Mouse (Mus musculus): ENCODE measurements around the gene Hoxa10. TPM values are rescaled to one million over a fixed set of nuclear protein-coding genes. Genes with fewer than 3 reads are reported as not detected.
A peak's percentile ranks its signal among the peaks of the same experiment; 100 is the strongest.

Gene Hoxa10
- polyA plus RNA-seq, 1 experiment: 15.8 TPM

GRCm38 (mm10) chr6:52251177-52251879 lies 10.7 kb upstream of the Hoxa10 start:
- Histone ChIP-seq H3ac (ENCODE audit: control insufficient read depth, insufficient read length) (no peak overlapping the region), H3K79me2 (ENCODE audit: control insufficient read depth, insufficient read depth) (peaks cover 30% of the 10 kb centered on the region), H3K4me3 (peak overlapping the region; percentile 45), H3K27me3 (ENCODE audit: control insufficient read depth, insufficient read depth, insufficient read length) (no peaks in the 10 kb centered on the region), H3K36me3 (ENCODE audit: control insufficient read depth, insufficient read depth) (no peaks in the 10 kb centered on the region), H3K4me2 (ENCODE audit: low read depth) (peak overlapping the region; percentile 64)
- TF ChIP-seq CEBPB (IDR thresholded peaks at IDR 0.05; ENCODE audit: insufficient read depth, poor library complexity, severe bottlenecking): no peak
- TF ChIP-seq SRF (IDR thresholded peaks at IDR 0.05; ENCODE audit: control insufficient read depth, insufficient read length, low read depth): no peak
- TF ChIP-seq MYOD1 (IDR thresholded peaks at IDR 0.05; ENCODE audit: control insufficient read depth in 1 of 3, insufficient read length in 2 of 3, low read depth in 2 of 3): no peak
- TF ChIP-seq POLR2A (IDR thresholded peaks at IDR 0.05; ENCODE audit: insufficient read length, low read depth): no peak
- TF ChIP-seq POLR2AphosphoS2 (IDR thresholded peaks at IDR 0.05; ENCODE audit: insufficient read length, low read depth): no peak
- no peak for TF ChIP-seq REST (IDR thresholded peaks at IDR 0.05; ENCODE audit: insufficient read depth, insufficient read length)
- TF ChIP-seq TCF3 (IDR thresholded peaks at IDR 0.05; ENCODE audit: insufficient read length, low read depth): no peak
- TF ChIP-seq USF1 (IDR thresholded peaks at IDR 0.05; ENCODE audit: low read depth): no peak
- no peak for TF ChIP-seq TCF12 (IDR thresholded peaks at IDR 0.05; ENCODE audit: insufficient read depth, poor library complexity, severe bottlenecking)
- no peak for TF ChIP-seq MAX (IDR thresholded peaks at IDR 0.05; ENCODE audit: low read depth)
- TF ChIP-seq E2F4 (IDR thresholded peaks at IDR 0.05; ENCODE audit: insufficient read depth): no peak
- no peak for TF ChIP-seq MYOG (IDR thresholded peaks at IDR 0.05; ENCODE audit: control insufficient read depth in 1 of 3, insufficient read depth in 1 of 3, insufficient read length in 2 of 3, low read depth in 2 of 3)

- Histone ChIP-seq H3K79me2 (ENCODE audit: control insufficient read depth, insufficient read depth) (peaks cover 32% of the 10 kb centered on the region), H3ac (ENCODE audit: control insufficient read depth, insufficient read length) (peak overlapping the region; percentile 27), H3K36me3 (ENCODE audit: control insufficient read depth, insufficient read depth) (no peaks in the 10 kb centered on the region), H3K4me3 (peak overlapping the region; percentile 90), H3K27me3 (ENCODE audit: control insufficient read depth, insufficient read depth, insufficient read length) (no peaks in the 10 kb centered on the region), H3K4me2 (ENCODE audit: low read depth) (peak overlapping the region; percentile 90)
- TF ChIP-seq POLR2AphosphoS2 (IDR thresholded peaks at IDR 0.05; ENCODE audit: insufficient read length, low read depth) (no peak), TCF12 (IDR thresholded peaks at IDR 0.05; ENCODE audit: insufficient read depth, poor library complexity, severe bottlenecking) (no peak), SRF (IDR thresholded peaks at IDR 0.05; ENCODE audit: control insufficient read depth, insufficient read length, low read depth) (no peak), MAX (IDR thresholded peaks at IDR 0.05; ENCODE audit: low read depth) (no peak), CEBPB (IDR thresholded peaks at IDR 0.05; ENCODE audit: insufficient read depth, poor library complexity, severe bottlenecking) (no peak)
Observed at GRCm38 (mm10) chr6:52249826-52250225, 9.2 kb upstream of the Hoxa10 start.

- Histone ChIP-seq H3ac (ENCODE audit: control insufficient read depth, insufficient read length) (peak overlapping the region; percentile 27), H3K4me2 (ENCODE audit: low read depth) (peak overlapping the region; percentile 90), H3K36me3 (ENCODE audit: control insufficient read depth, insufficient read depth) (no peaks in the 10 kb centered on the region), H3K27me3 (ENCODE audit: control insufficient read depth, insufficient read depth, insufficient read length) (no peaks in the 10 kb centered on the region), H3K4me3 (peak overlapping the region; percentile 90), H3K79me2 (ENCODE audit: control insufficient read depth, insufficient read depth) (peaks cover 36% of the 10 kb centered on the region)
- no peak for TF ChIP-seq REST (IDR thresholded peaks at IDR 0.05; ENCODE audit: insufficient read depth, insufficient read length)
- TF ChIP-seq E2F4 (IDR thresholded peaks at IDR 0.05; ENCODE audit: insufficient read depth): no peak
- TF ChIP-seq POLR2AphosphoS2 (IDR thresholded peaks at IDR 0.05; ENCODE audit: insufficient read length, low read depth): no peak
- no peak for TF ChIP-seq USF1 (IDR thresholded peaks at IDR 0.05; ENCODE audit: low read depth)
- no peak for TF ChIP-seq MYOG (IDR thresholded peaks at IDR 0.05; ENCODE audit: control insufficient read depth in 1 of 3, insufficient read depth in 1 of 3, insufficient read length in 2 of 3, low read depth in 2 of 3)
- TF ChIP-seq POLR2A (IDR thresholded peaks at IDR 0.05; ENCODE audit: insufficient read length, low read depth): no peak
- no peak for TF ChIP-seq TCF3 (IDR thresholded peaks at IDR 0.05; ENCODE audit: insufficient read length, low read depth)
- TF ChIP-seq MYOD1 (IDR thresholded peaks at IDR 0.05; ENCODE audit: control insufficient read depth in 1 of 3, insufficient read length in 2 of 3, low read depth in 2 of 3): no peak
Observed at GRCm38 (mm10) chr6:52249415-52249738, 8.7 kb upstream of the Hoxa10 start.

- H3K27me3 ChIP-seq (ENCODE audit: control insufficient read depth, insufficient read depth, insufficient read length): no peaks in the 10 kb centered on the region
- peaks cover 42% of the 10 kb centered on the region for H3K79me2 ChIP-seq (ENCODE audit: control insufficient read depth, insufficient read depth)
- no peaks in the 10 kb centered on the region for H3K36me3 ChIP-seq (ENCODE audit: control insufficient read depth, insufficient read depth)
- H3ac ChIP-seq (ENCODE audit: control insufficient read depth, insufficient read length): peak overlapping the region; percentile 27
- no peak for TF ChIP-seq USF1 (IDR thresholded peaks at IDR 0.05; ENCODE audit: low read depth)
- TF ChIP-seq POLR2AphosphoS2 (IDR thresholded peaks at IDR 0.05; ENCODE audit: insufficient read length, low read depth): peak; percentile 33
- TF ChIP-seq POLR2A (IDR thresholded peaks at IDR 0.05; ENCODE audit: insufficient read length, low read depth): peak; percentile 26
- TF ChIP-seq TCF3 (IDR thresholded peaks at IDR 0.05; ENCODE audit: insufficient read length, low read depth): no peak
- peak overlapping the region; percentile 90 for H3K4me2 ChIP-seq (ENCODE audit: low read depth)
- peak overlapping the region; percentile 90 for H3K4me3 ChIP-seq
Observed at GRCm38 (mm10) chr6:52248638-52249414, 8.2 kb upstream of the Hoxa10 start.
